Mouse (Mus musculus) liver, postnatal 0 days (tissue): ENCODE data around the gene Cdc26. TPM values are rescaled to one million over a fixed set of nuclear protein-coding genes. Genes with fewer than 3 reads are reported as not detected.

Experiments
- ATAC-seq: fragments of 200-750 bp; cut with Nextera tagmentation; 2 replicates; pipeline ENCODE4 v1.8.0; 2017; ENCODE audit warnings: mild to moderate bottlenecking, moderate library complexity
- DNase-seq: peaks from one replicate; pipeline ENCODE4 v3.0.0-alpha.2; 2016
- H3K27ac ChIP-seq: fragments of 300-500 bp; sonication (generic); 2 replicates; pipeline ENCODE4 v1.5.1; 2014; ENCODE audit warnings: antibody characterized with exemption, moderate library complexity, mild to moderate bottlenecking, low read depth
- H3K27me3 ChIP-seq: fragments of 300-500 bp; sonication (generic); 2 replicates; pipeline ENCODE4 v1.6.1; 2014; ENCODE audit warnings: low read length, control low read depth, mixed read lengths; ENCODE audit not compliant: insufficient read depth
- H3K36me3 ChIP-seq: fragments of 300-500 bp; sonication (generic); replicated peaks from 2 replicates; pipeline ENCODE4 v1.6.1; 2014; ENCODE audit warnings: mild to moderate bottlenecking, control low read depth, low read length, moderate library complexity, mixed read lengths; ENCODE audit not compliant: insufficient read depth
- H3K4me1 ChIP-seq: fragments of 300-500 bp; sonication (generic); 2 replicates; pipeline ENCODE4 v1.6.1; 2014; ENCODE audit warnings: antibody characterized with exemption, mild to moderate bottlenecking, control low read depth; ENCODE audit not compliant: insufficient read depth
- H3K4me2 ChIP-seq: fragments of 300-500 bp; sonication (generic); 2 replicates; pipeline ENCODE4 v1.6.1; 2014; ENCODE audit warnings: low read depth, mild to moderate bottlenecking, low read length, moderate library complexity, mixed read lengths
- H3K4me3 ChIP-seq: fragments of 300-500 bp; sonication (generic); 2 replicates; pipeline ENCODE4 v1.5.1; 2014; ENCODE audit warnings: low read depth, low read length
- H3K9ac ChIP-seq: fragments of 300-500 bp; sonication (generic); replicated peaks from 2 replicates; pipeline ENCODE4 v1.6.1; 2014; ENCODE audit warnings: mild to moderate bottlenecking, moderate library complexity
- H3K9me3 ChIP-seq: fragments of 300-500 bp; sonication (generic); 2 replicates; pipeline ENCODE4 v1.6.1; 2016; ENCODE audit warnings: mild to moderate bottlenecking, control low read depth, low read length, mixed read lengths
- CTCF ChIP-seq: sonication (generic); IDR thresholded peaks from 2 replicates; pipeline ENCODE4 v1.5.1; 2016; ENCODE audit warnings: antibody characterized with exemption, low read depth
- EP300 ChIP-seq: IDR thresholded peaks from 2 replicates; pipeline ENCODE4 v1.6.1; 2016; ENCODE audit warnings: antibody characterized with exemption, low read depth, mild to moderate bottlenecking
- WGBS: fragments of 180-500 bp; shearing (Covaris S2); extraction: QIAGEN DNeasy Blood & Tissue Kit; methylation state at CpG from one replicate; pipeline ENCODE4 v1.1.7; 2014; ENCODE audit not compliant: insufficient replicate concordance; 5-methylcytosine and 5-hydroxymethylcytosine counted together
- polyA plus RNA-seq: library from polyadenylated mRNA; unstranded; fragments of >200 nt; fragmentation: Nextera tagmentation; extraction: Ambion mirVana; gene quantifications from 2 replicates; pipeline ENCODE4 v1.2.1, GENCODE M21; 2015

The Cdc26 gene
- polyA plus RNA-seq, 1 experiment from 2014 or later, result 45.5 TPM

GRCm38 (mm10) chr4:62409615-62410014, 1.2 kb upstream of the Cdc26 start:
- peaks cover 24% of the 10 kb centered on the region for H3K36me3 ChIP-seq
- DNase-seq (no peak), ATAC-seq (no peak)

GRCm38 (mm10) chr4:62407730-62408582, 486 bp downstream of the Cdc26 start:
- peak overlapping the region; percentile 72 for H3K4me3 ChIP-seq
- peak; percentile 35 for ATAC-seq
- peaks cover 15% of the 10 kb centered on the region for H3K36me3 ChIP-seq
- WGBS, result under 1% methylated on average over 35 of the region's 35 CpGs
- peak overlapping the region; percentile 86 for H3K9ac ChIP-seq
- H3K4me2 ChIP-seq, result peak overlapping the region; percentile 72
- TF ChIP-seq CTCF (peak; percentile 76), EP300 (peak; percentile 35; the same call in 1 of the 2 replicates)
- peaks cover 9% of the 10 kb centered on the region for H3K4me1 ChIP-seq
- peak overlapping the region; percentile 88 for H3K27ac ChIP-seq
- peak; percentile 67 for DNase-seq
- no peaks in the 10 kb centered on the region for H3K27me3 ChIP-seq
- no peaks in the 10 kb centered on the region for H3K9me3 ChIP-seq

More at GRCm38 (mm10) chr4:62409615-62410014, 1.2 kb upstream of the Cdc26 start:
- WGBS, result 22% methylated on average over 6 of the region's 6 CpGs
- Histone ChIP-seq H3K9ac (peak overlapping the region; percentile 80), H3K9me3 (no peaks in the 10 kb centered on the region), H3K4me3 (peak overlapping the region; percentile 72), H3K27ac (peak overlapping the region; percentile 91), H3K27me3 (no peaks in the 10 kb centered on the region), H3K4me2 (peak overlapping the region; percentile 87), H3K4me1 (peaks cover 9% of the 10 kb centered on the region)
- no peak for TF ChIP-seq CTCF
- no peak for TF ChIP-seq EP300

- 90% methylated on average over 4 of the region's 4 CpGs for WGBS
- Histone ChIP-seq H3K4me1 (peaks cover 9% of the 10 kb centered on the region), H3K4me2 (no peak overlapping the region), H3K27ac (no peak overlapping the region), H3K4me3 (no peak overlapping the region), H3K27me3 (no peaks in the 10 kb centered on the region), H3K36me3 (peaks cover 20% of the 10 kb centered on the region), H3K9ac (no peak overlapping the region), H3K9me3 (no peaks in the 10 kb centered on the region)
- TF ChIP-seq CTCF (no peak), EP300 (no peak)
- DNase-seq (no peak), ATAC-seq (no peak)
These were observed 2.3 kb downstream of the Cdc26 start for GRCm38 (mm10) chr4:62406133-62406532.

- no peaks in the 10 kb centered on the region for H3K27me3 ChIP-seq
- peaks cover 61% of the 10 kb centered on the region for H3K36me3 ChIP-seq
- no peaks in the 10 kb centered on the region for H3K9me3 ChIP-seq
- no peak overlapping the region for H3K27ac ChIP-seq
- no peak for ATAC-seq
- 87% methylated on average over 3 of the region's 3 CpGs for WGBS
- TF ChIP-seq CTCF, result no peak
- no peak for TF ChIP-seq EP300
- peaks cover 8% of the 10 kb centered on the region; the same call in 1 of the 2 replicates for H3K4me1 ChIP-seq
- H3K9ac ChIP-seq, result no peak overlapping the region
- DNase-seq, result no peak
- no peak overlapping the region for H3K4me2 ChIP-seq
- H3K4me3 ChIP-seq, result no peak overlapping the region
These were observed 9.5 kb downstream of the Cdc26 start for GRCm38 (mm10) chr4:62398956-62399355.

GRCm38 (mm10) chr4:62397616-62398365, 10.7 kb downstream of the Cdc26 start:
- TF ChIP-seq CTCF (no peak), EP300 (no peak)
- WGBS, result 68% methylated on average over 4 of the region's 4 CpGs
- ATAC-seq, result no peak

GRCm38 (mm10) chr4:62395806-62396205, 12.6 kb downstream of the Cdc26 start:
- Histone ChIP-seq H3K27me3 (no peaks in the 10 kb centered on the region), H3K4me2 (no peak overlapping the region), H3K4me3 (no peak overlapping the region), H3K27ac (peak overlapping the region; percentile 44), H3K36me3 (peaks cover 57% of the 10 kb centered on the region), H3K9me3 (no peaks in the 10 kb centered on the region), H3K4me1 (peaks cover 8% of the 10 kb centered on the region; the same call in 1 of the 2 replicates), H3K9ac (no peak overlapping the region)
- no peak for TF ChIP-seq CTCF
- TF ChIP-seq EP300, result no peak
- DNase-seq, result peak; percentile 22
- 47% methylated on average over 1 of the region's 1 CpGs for WGBS
- ATAC-seq, result peak; percentile 38; the same call in 1 of the 2 replicates

More at GRCm38 (mm10) chr4:62397616-62398365, 10.7 kb downstream of the Cdc26 start:
- no peaks in the 10 kb centered on the region for H3K27me3 ChIP-seq
- H3K4me2 ChIP-seq, result no peak overlapping the region
- DNase-seq, result no peak
- H3K4me3 ChIP-seq, result no peak overlapping the region
- H3K27ac ChIP-seq, result no peak overlapping the region
- peaks cover 8% of the 10 kb centered on the region; the same call in 1 of the 2 replicates for H3K4me1 ChIP-seq
- H3K9ac ChIP-seq, result no peak overlapping the region
- H3K9me3 ChIP-seq, result no peaks in the 10 kb centered on the region
- H3K36me3 ChIP-seq, result peaks cover 63% of the 10 kb centered on the region
